Comparison of ENCODE assay signal across 9 mouse cellular contexts in the genomic region with DNA sequence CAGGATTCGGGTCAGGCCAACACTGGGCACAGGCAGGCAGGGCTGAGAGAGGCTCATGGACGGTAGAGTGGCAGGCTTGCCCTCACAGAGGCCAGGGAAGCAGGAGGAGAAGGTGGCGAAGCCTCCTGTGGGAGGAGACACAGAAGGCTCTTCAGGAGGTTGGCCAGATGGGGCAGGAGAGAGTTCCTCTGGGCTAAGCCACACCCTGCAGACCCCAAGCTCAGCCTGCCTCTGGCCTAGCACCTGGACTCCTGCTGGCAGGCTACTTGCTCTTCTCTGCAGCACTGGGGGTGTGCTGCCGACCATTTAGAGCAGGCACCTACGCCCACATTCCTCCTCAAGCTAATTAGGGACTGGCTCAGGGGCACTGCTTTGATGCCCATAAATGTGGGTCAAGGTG. TPM values are rescaled to one million over a fixed set of nuclear protein-coding genes. Genes with fewer than 3 reads are reported as not detected.
A peak's percentile ranks its signal among the peaks of the same experiment; 100 is the strongest.
DNase-seq lines count a peak whose midpoint lies in the region; ATAC-seq and TF ChIP-seq lines count a peak whose summit lies in the region.
"Had no signal": no experiment of that assay in that cellular context is flagged by ENCODE, and none has a peak within 500 bp of the region (broad histone marks: within the 10 kb centered on the region; RNA-seq: fewer than 3 reads in every experiment).

No protein-coding gene starts in this region.

- no peak overlapping the region for H3K4me2 ChIP-seq in forebrain, postnatal 0 days (ENCODE audit: low read depth)

- H3K9me3 ChIP-seq in forebrain, postnatal 0 days (ENCODE audit: low read length) = no peaks in the 10 kb centered on the region
- H3K9me3 ChIP-seq: megakaryocyte, embryonic 14.5 days had no signal

- no peaks in the 10 kb centered on the region for H3K79me2 ChIP-seq in liver, adult 2 months (ENCODE audit: control insufficient read depth, insufficient read depth, low read length)

- H3K4me3 ChIP-seq in liver, adult 2 months (ENCODE audit: insufficient read depth, low read depth, low read length) = no peak overlapping the region
- H3K4me3 ChIP-seq in forebrain, postnatal 0 days (ENCODE audit: low read depth, low read length) = no peak overlapping the region
- no peak overlapping the region for H3K4me3 ChIP-seq in small intestine, adult 2 months (ENCODE audit: low read depth, low read length)
- H3K4me3 ChIP-seq: megakaryocyte, embryonic 14.5 days had no signal

- TF ChIP-seq POLR2A in liver, adult 2 months (IDR thresholded peaks at IDR 0.05; ENCODE audit: extremely low read depth, insufficient read depth, low read length) = no peak
- no peak for TF ChIP-seq POLR2A in small intestine, adult 2 months (IDR thresholded peaks at IDR 0.05; ENCODE audit: low read depth, low read length)

- ATAC-seq in forebrain, postnatal 0 days = 0 out of 2 replicates have a peak, but pooled peaks have one; percentile 17

- TF ChIP-seq CTCF in liver, adult 2 months (IDR thresholded peaks at IDR 0.05; ENCODE audit: low read depth, low read length) = peak; percentile 23
- no peak; the same call in 1 of the 2 replicates for TF ChIP-seq CTCF in forebrain, postnatal 0 days (IDR thresholded peaks at IDR 0.05; ENCODE audit: low read depth)
- no peak for TF ChIP-seq CTCF in small intestine, adult 2 months (IDR thresholded peaks at IDR 0.05; ENCODE audit: extremely low read depth, insufficient read length, insufficient replicate concordance, low read depth, low read length)

- DNase-seq in gastrocnemius, adult 18-20 months (ENCODE audit: low spot score) = peak; percentile 22
- DNase-seq in gastrocnemius, postnatal 25 days = no peak
- DNase-seq in liver, adult 2 months (ENCODE audit: extremely low read depth, low read depth, low spot score) = no peak
- no peak for DNase-seq in liver
- DNase-seq in forebrain, postnatal 0 days = no peak
- no peak for DNase-seq in thymus, postnatal 36 days
- no peak for DNase-seq in right cerebral cortex, postnatal 4 days

- H3K4me1 ChIP-seq in liver, adult 2 months (ENCODE audit: control insufficient read depth, insufficient read depth, low read length) = peaks cover 6% of the 10 kb centered on the region; the same call in 1 of the 2 replicates
- 0 out of 2 replicates have a peak, but pooled peaks cover 2% of the 10 kb centered on the region for H3K4me1 ChIP-seq in forebrain, postnatal 0 days (ENCODE audit: insufficient read depth)
- H3K4me1 ChIP-seq in small intestine, adult 2 months (ENCODE audit: control insufficient read depth, insufficient read depth, insufficient read length, low read length) = peaks cover 13% of the 10 kb centered on the region

- no peak overlapping the region for H3K27ac ChIP-seq in liver, adult 2 months (replicated peaks; ENCODE audit: insufficient read depth, low read depth, low read length)
- 0 out of 2 replicates have a peak overlapping the region, but pooled peaks have one; percentile 2 for H3K27ac ChIP-seq in forebrain, postnatal 0 days (ENCODE audit: low read depth, low read length)
- peak overlapping the region; percentile 13 for H3K27ac ChIP-seq in small intestine, adult 2 months (ENCODE audit: insufficient read depth, low read depth, low read length)

- 20% methylated on average over 5 of the region's 5 CpGs for WGBS in liver, adult 2 months
- 21% methylated on average over 5 of the region's 5 CpGs for whole genome bisulfite sequencing in forebrain, postnatal 0 days
- 23% methylated on average over 5 of the region's 5 CpGs for WGBS in small intestine, adult 2 months

- H3K9ac ChIP-seq in liver, adult 2 months (ENCODE audit: low read depth, low read length) = no peak overlapping the region
- no peak overlapping the region for H3K9ac ChIP-seq in forebrain, postnatal 0 days

- H3K27me3 ChIP-seq in liver, adult 2 months (ENCODE audit: control insufficient read depth, insufficient read depth, low read length) = peaks cover 7% of the 10 kb centered on the region
- H3K27me3 ChIP-seq in forebrain, postnatal 0 days (ENCODE audit: insufficient read depth, low read length) = no peaks in the 10 kb centered on the region
- no peaks in the 10 kb centered on the region for H3K27me3 ChIP-seq in small intestine, adult 2 months (ENCODE audit: control insufficient read depth, insufficient read depth, low read length)

- H3K36me3 ChIP-seq in liver, adult 2 months (ENCODE audit: control insufficient read depth, insufficient read depth, low read length) = no peaks in the 10 kb centered on the region
- peaks cover 90% of the 10 kb centered on the region for H3K36me3 ChIP-seq in forebrain, postnatal 0 days (ENCODE audit: insufficient read depth)
- peaks cover 38% of the 10 kb centered on the region for H3K36me3 ChIP-seq in small intestine, adult 2 months (ENCODE audit: control insufficient read depth, insufficient read depth, low read length)

RNA-seq across cellular contexts. Expression of a gene that starts 11.2 kb away (rescaled TPM):
- 10 to 100 TPM; 21.9 to 41.2 TPM for total RNA-seq in gastrocnemius, adult 18-20 months (2021)
- 10 to 100 TPM; 16.8 to 46.3 TPM for total RNA-seq in gastrocnemius, postnatal 25 days (2021)
- total RNA-seq in liver, adult 2 months (2014; rRNA removed) = under 0.01 and 0.07 TPM in 2 replicates
- polyA plus RNA-seq in liver, adult 2 months (2012; rRNA removed) = 0.16 and 0.48 TPM in 2 replicates
- 78.0 and 92.6 TPM in 2 replicates for total RNA-seq in forebrain, postnatal 0 days (2014; rRNA removed)
- 79.2 and 106 TPM in 2 replicates for polyA plus RNA-seq in forebrain, postnatal 0 days (2015; fragmentation: Nextera tagmentation; extraction: Ambion mirVana)
- 8.9 and 13.4 TPM in 2 replicates for polyA plus RNA-seq in small intestine, adult 2 months (2012; rRNA removed)

RNA-seq across cellular contexts. Expression of a gene that starts 23.5 kb away (rescaled TPM):
- 10 to 100 TPM; 49.6 to 51.8 TPM for total RNA-seq in gastrocnemius, adult 18-20 months (2021)
- 10 to 100 TPM; 37.8 to 42.9 TPM for total RNA-seq in gastrocnemius, postnatal 25 days (2021)
- 26.2 and 27.6 TPM in 2 replicates for total RNA-seq in liver, adult 2 months (2014; rRNA removed)
- polyA plus RNA-seq in liver, adult 2 months (2012; rRNA removed) = 24.0 and 26.4 TPM in 2 replicates
- total RNA-seq in forebrain, postnatal 0 days (2014; rRNA removed) = 37.8 and 42.5 TPM in 2 replicates
- 39.8 and 39.9 TPM in 2 replicates for polyA plus RNA-seq in forebrain, postnatal 0 days (2015; fragmentation: Nextera tagmentation; extraction: Ambion mirVana)
- 26.1 and 31.8 TPM in 2 replicates for polyA plus RNA-seq in small intestine, adult 2 months (2012; rRNA removed)

RNA-seq across cellular contexts. Expression of a gene that starts 36.1 kb away (rescaled TPM):
- not detected for total RNA-seq in gastrocnemius, adult 18-20 months (2021)
- total RNA-seq in gastrocnemius, postnatal 25 days (2021) = not detected
- total RNA-seq in liver, adult 2 months (2014; rRNA removed) = not detected in 2 replicates
- polyA plus RNA-seq in liver, adult 2 months (2012; rRNA removed) = not detected in 2 replicates
- total RNA-seq in forebrain, postnatal 0 days (2014; rRNA removed) = not detected in 2 replicates
- 0.24 TPM in 1 of 2 replicates, not detected in the other for polyA plus RNA-seq in forebrain, postnatal 0 days (2015; fragmentation: Nextera tagmentation; extraction: Ambion mirVana)
- polyA plus RNA-seq in small intestine, adult 2 months (2012; rRNA removed) = not detected in 2 replicates

RNA-seq across cellular contexts. Expression of a gene that starts 51.4 kb away (rescaled TPM):
- not detected for total RNA-seq in gastrocnemius, adult 18-20 months (2021)
- total RNA-seq in gastrocnemius, postnatal 25 days (2021) = not detected
- not detected in 2 replicates for total RNA-seq in liver, adult 2 months (2014; rRNA removed)
- not detected in 2 replicates for polyA plus RNA-seq in liver, adult 2 months (2012; rRNA removed)
- total RNA-seq in forebrain, postnatal 0 days (2014; rRNA removed) = not detected in 2 replicates
- polyA plus RNA-seq in forebrain, postnatal 0 days (2015; fragmentation: Nextera tagmentation; extraction: Ambion mirVana) = not detected in 2 replicates
- polyA plus RNA-seq in small intestine, adult 2 months (2012; rRNA removed) = not detected in 2 replicates

Comparison
In these comparisons a context has a peak if more than half of its experiments do, and no peak if none do; other contexts are left out.
1. RNA of a gene that starts 11.2 kb away (total RNA-seq): 78.0 to 92.6 TPM in forebrain, postnatal 0 days, 16.8 to 46.3 TPM in gastrocnemius, postnatal 25 days and 21.9 to 41.2 TPM in gastrocnemius, adult 18-20 months; under 0.01 to 0.07 TPM in liver, adult 2 months; every median in the first group is over 10 times any median in the second.